Mouse (Mus musculus) heart, postnatal 10 days (tissue): ENCODE data around the gene Cd320. TPM values are rescaled to one million over a fixed set of nuclear protein-coding genes. Genes with fewer than 3 reads are reported as not detected.
"Not testable (repeated sequence)": the region's sequence is repeated elsewhere in the genome, so short reads cannot be mapped to it uniquely, and the experiment has no call there.

Source experiments
- DNase-seq, 2 experiments: peaks; one replicate each; pipeline ENCODE4 v3.0.0; 2021
- intact Hi-C: fragments of 180-260 bp; cut with DNase I; formaldehyde crosslinking; loops from one replicate; pipeline ENCODE4 v1.15.1; 2025
- total RNA-seq, 2 experiments: library from RNA; stranded (reverse); gene quantifications; 2 replicates each; pipeline ENCODE4 v1.2.3; 2021

Cd320 gene
- total RNA-seq, 2 experiments from 2014 or later: 19.7 to 22.9 TPM

DNA sequence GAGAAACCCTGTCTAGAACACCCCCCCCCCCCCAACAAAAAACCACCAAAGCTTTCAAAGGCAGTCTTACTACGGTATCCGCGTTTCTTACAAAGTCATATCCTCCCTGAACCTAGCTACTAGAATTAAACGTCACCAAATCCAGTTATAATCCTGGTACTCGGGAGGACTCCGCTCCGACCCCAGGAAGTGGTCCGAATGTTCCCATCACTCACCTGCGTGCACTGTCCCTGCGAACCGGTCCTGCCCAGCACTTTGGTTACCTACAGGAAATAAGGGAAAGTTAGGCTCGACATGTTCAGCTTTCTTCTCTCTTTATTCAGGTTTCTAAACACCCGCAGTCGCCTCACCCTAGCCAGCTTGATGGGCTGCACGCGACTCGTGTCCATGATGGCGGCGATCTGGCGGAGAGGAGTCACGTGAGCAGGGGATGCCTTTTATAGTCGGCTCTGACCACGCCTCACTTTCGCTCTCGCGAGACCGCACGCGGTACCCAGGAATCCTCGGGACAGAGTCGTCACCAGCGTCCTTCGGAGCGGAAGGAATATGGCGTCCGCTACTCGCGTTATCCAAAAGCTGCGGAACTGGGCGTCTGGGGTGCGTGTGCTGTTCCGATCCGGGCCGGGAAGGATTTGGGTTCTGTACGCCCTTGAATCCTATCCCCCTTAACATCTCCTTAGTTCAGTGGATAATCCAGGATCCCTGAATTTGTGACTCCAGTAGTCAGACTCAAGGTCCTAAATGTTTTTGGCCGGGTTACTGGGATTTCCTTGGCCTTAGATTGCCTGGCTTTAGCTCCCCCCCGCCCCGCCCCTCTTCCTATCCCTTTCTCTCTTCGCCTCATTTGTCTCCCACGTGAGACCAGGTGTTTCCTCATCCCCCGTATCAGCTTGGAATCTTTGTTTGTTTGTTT lies 18.6 kb upstream of the Cd320 start, which contains the start of the genes Rps28 and Ndufa7:
Gene Rps28, minus strand, starts transcription at position 479 of the 913 bp plus-strand sequence.
Gene Ndufa7, plus strand, starts transcription at position 489 of the 913 bp plus-strand sequence.
- intact Hi-C loops: no loop called here
- DNase-seq: peak; percentile 99 to 100

DNA sequence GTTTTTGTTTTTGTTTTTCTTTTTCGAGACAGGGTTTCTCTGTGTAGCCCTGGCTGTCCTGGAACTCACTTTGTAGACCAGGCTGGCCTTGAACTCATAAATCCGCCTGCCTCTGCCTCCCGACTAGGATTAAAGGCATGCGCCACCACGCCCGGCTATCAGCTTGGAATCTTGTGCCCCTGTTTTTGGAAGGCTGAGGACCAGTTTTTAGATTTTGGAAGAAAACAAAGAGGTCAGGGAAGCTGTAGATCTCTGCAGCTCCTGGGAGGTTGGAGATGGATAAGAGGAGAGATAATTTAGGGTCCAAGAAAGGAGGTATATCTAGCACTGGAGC lies 17.9 kb upstream of the Cd320 start:
- intact Hi-C loops: loop anchor here (5.0 kb wide), 1 partner anchor 388 kb away; no protein-coding TSS in a partner anchor
- DNase-seq: peak in 1 of 2 experiments; percentile 13

DNA sequence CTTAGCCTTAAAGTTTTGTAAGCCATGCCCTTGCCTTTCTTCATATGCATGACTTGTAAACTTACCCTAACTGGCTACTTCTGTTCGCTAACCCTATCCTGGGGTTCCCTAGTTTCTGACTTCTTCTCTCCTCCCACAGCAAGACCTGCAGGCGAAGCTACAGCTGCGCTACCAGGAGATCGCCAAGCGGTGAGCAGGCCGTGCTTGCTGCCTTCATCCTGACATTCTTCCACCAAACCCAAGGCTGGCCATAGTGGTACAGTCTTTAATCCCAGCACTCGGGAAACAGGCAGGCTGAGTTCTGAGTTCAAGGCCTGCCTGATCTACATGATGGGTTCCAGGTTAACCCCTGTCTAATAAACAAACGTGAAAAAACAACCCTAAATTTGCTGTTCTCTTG lies 17.4 kb upstream of the Cd320 start:
- no peak for DNase-seq
- intact Hi-C loops: loop anchor here (5.0 kb wide), 1 partner anchor 388 kb away; no protein-coding TSS in a partner anchor

DNA sequence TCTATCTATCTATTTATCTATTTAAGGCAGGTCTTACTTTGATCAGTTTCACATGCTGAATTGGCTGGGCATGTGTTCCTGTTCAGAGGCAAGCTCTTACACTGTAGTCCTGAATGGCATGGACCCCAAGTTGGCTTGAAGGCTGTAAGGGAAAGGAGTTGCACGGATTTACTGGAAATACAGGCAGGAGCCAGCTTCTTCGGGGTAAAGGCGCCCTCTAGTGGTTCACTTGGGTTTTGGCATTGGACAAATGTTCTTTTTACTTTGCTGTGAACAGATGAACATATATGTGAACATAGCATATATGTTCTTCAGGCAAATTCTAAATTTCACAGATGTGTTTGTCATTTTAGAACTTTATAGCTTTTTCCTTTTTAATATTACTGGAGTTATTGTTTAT lies 16.0 kb upstream of the Cd320 start:
- peak; percentile 78 to 88 for DNase-seq
- intact Hi-C loops: loop anchor here (5.0 kb wide), 1 partner anchor 390 kb away; no protein-coding TSS in a partner anchor

DNA sequence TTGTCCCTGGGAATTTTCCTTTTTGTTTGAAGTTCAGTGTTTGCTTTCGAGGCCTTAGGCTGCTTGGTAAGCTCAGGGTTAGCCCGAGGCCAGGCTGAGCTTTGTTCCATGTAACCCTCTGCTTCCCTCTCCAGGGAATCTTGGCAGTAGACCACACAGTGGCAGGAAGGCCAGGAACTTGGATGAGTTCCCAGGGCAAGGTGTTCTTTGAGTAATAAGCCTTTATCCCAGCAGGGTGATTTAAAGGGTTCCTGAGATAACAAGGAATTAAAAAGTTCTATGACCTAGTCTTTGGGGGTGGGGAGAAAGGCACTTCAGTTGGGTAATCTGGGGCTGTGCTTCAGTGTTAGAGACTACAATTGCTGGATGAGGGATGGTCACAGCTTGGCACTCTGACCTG lies 14.0 kb upstream of the Cd320 start:
- peak; percentile 87 to 91 for DNase-seq
- intact Hi-C loops: loop anchor here (5.0 kb wide), 1 partner anchor 392 kb away; no protein-coding TSS in a partner anchor

DNA sequence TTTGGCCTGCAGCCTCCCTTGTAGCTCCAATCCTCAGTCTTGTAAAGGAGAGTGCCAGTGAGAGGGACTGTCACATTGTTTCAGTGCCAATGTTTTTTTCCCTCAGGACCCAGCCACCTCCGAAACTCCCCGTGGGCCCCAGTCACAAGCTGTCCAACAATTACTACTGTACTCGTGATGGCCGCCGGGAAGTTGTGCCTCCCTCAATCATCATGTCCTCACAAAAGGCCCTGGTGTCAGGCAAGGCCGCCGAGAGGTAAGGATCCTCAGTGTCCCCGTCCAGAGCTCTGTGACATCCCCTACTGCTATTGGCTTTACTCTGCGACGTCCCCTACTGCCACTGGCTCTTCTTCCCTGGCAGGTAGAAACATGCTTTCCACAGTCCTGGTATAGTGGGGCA lies 13.3 kb upstream of the Cd320 start:
- peak in 1 of 2 experiments; percentile 19 for DNase-seq
- intact Hi-C loops: loop anchor here (5.0 kb wide), 1 partner anchor 392 kb away; no protein-coding TSS in a partner anchor

DNA sequence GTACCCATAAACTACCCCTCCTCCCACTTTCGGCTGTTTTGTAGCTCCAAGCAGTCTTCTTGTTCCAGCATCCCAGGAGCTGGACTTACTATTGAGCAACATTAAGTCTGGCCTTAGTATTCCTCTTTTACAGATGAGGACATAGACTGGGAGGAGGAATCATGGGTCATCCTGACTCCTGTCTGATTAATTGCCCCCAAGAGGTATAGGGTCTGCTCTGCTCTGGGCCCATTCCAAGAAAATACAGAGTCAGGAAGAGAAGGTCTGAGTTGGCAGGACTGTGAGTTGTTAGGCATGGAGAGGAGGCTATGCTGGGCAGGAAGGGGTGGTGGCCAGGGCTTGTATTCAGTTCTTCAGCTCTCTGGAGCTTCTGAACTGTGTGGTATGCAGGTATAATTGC lies 1.3 kb downstream of the Cd320 start:
- no peak for DNase-seq
- intact Hi-C loops: no loop called here

DNA sequence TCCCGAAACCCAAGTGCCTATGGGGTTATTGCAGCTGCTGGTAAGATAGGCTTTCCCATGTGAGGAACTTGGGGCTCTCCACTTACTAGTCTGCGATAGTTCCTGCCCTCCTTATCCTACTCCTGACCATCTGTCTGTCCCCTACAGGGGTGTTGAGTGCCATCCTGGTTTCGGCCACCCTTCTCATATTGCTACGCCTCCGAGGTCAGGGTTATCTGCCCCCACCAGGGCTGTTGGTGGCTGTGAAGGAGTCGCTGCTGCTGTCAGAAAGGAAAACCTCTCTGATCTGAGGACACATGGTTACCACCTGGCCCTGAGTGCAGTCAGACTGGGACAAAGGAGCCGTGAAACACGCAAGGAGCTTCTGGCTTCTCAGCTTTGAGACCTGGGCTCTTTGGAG lies 5.2 kb downstream of the Cd320 start:
- no peak for DNase-seq
- intact Hi-C loops: no loop called here

DNA sequence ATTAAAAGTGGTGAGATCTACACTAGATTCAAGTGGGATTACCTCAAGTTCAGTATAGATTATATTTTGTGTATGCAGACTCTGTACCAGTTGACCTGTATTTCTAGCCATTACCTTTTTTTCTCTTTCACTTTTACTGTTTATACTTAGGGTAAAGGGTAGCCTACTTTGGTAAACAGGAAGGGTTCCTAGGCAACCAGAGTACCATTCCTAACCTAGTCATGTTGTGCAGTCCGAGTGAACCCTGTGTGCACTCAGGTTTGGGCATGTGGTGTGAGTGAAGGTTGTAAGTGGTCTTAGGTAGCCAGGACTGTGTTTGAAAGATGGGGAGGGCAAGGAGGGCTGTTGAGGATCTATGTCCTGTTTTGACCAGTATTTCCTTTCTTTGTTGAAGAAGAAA lies 8.4 kb downstream of the Cd320 start:
- no peak for DNase-seq
- intact Hi-C loops: no loop called here

DNA sequence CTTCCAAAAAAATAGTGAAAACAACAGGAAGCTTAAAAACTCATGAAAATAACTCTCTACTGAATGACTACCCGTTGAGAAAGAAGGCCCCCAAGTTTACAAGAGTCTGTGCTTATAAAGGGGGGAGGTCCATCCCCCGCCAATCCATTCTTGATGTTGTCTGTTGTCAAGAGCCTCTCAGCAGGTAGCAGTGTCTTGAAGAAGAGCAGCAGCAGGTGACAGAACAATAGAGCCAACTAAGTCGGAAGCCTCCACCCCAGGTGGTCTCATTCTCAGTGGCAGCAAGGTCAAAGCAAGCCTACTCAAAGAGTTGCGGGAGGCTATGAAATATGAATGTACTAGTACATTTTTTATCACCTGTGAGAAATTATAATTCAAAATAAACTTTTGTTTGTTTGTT lies 14.9 kb downstream of the Cd320 start:
- no peak for DNase-seq
- intact Hi-C loops: no loop called here

DNA sequence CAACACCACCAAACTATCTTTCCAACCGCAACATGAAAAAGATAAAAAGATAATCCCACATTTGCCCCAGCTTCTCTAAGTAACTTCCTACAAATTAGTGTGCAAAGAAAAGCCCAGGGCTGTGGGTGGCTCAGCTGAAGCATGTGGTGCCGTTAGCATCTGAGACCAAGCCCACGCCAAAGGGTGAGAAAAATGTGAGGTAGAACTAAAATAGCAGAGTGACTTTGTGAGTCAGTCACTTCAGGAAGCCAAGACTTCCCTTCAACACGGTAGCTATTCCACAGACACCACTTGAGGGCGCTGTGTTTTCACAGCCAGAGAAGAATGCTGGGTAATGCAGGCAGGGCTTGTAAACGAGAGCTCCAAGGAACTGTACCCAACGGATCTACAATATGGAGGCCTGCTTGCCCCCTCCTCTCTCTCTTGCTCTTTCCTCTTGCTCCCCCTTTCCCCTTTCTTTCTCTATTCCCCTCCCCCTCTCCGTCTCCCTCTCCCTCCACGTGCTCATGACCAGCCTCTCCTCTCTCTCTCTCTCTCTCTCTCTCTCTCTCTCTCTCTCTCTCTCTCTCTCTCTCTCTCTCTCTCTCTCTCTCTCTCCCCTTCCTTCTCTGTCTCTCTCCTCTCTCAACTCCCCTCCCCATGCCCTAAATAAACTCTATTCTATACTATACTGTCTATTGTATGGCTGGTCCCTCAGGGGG lies 22.6 kb downstream of the Cd320 start:
- peak; percentile 38 to 61 for DNase-seq

DNA sequence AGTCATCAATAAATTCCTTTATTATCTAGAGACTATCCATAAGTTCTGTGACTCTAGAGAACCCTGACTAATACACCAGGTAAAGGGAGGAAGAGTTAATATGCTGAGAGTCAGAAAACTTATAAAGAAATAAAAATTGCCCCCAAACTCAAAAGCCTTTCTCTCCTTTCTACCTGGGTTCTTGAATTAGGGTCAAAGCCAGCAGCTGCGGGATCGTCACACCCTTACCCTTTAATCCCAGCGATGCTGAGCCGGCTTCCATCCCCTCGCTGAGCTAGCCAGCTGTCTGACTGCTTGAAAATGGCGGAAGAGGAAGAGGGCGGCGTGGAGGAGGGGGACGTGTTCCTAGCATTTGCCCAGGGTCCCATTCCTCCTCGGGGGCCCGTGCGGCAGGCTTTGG lies 30.6 kb downstream of the Cd320 start, which contains the start of gene Gm7029:
Gene Gm7029, plus strand, starts transcription at position 301 of the 400 bp plus-strand sequence.
- intact Hi-C loops, DNase-seq: not testable (repeated sequence)

More for the DNA sequence above, 22.6 kb downstream of the Cd320 start:
- intact Hi-C loops: no loop called here

DNA sequence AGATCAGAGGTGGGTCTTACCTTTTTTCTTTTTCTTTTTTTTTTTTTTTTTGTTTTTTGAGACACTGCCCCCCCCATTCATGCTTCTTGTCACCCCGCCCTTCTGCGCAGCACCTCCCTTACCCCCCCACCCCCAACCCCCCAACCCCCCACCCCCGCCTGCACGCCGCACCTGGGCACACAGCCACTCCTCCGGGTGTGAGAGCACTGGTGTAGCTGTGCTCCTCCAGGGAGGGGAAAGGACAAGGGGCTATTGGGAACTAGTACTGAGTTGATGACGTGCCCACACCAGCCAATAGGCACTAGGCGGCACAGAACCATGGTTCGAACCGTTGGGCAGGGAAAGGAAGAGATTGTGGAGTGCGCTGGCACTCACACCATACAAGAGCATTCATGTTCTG lies 31.5 kb downstream of the Cd320 start:
- no peak for DNase-seq
- intact Hi-C loops: no loop called here

DNA sequence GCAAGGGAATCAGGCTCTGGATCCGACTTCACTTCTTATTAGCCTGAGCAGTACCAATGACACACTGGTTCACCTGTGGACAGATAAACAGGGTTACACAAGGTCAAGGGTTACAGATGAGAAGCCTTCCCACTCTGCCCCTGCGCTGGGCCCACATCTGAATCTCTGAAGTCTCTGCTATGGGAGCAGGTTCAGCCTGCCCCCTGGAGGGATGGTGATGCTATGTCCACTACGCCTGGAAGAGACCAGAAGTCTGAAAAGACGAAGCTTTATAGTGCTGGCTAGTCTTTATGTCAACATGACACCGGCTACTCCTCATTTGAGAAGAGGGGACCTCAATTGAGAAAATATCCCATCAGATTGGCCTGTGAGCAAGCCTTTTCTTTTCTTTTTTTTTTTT lies 32.9 kb downstream of the Cd320 start:
- intact Hi-C loops: not testable (repeated sequence)
- DNase-seq: peak in 1 of 2 experiments; percentile 44

DNA sequence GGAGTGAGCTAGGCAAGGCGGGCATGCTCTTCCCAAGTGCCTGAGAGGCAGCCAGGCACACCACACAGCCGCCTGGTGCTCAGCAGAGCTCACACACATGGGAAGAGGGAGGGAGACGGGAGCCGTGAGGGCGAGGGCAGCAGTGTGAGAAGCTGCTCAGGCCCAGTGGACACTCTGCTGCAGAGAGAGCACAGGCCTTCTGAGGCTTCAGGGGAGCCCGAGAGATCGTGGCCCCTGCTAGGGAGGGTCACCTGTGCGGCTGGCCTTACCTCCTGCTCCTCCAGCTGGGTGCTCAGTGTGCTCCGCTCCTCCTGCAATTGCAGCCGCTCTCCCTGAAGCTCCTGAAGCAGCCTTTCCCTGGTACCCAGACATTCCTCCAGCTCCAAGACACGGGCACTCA lies 41.4 kb downstream of the Cd320 start:
- intact Hi-C loops: not testable (repeated sequence)

DNA sequence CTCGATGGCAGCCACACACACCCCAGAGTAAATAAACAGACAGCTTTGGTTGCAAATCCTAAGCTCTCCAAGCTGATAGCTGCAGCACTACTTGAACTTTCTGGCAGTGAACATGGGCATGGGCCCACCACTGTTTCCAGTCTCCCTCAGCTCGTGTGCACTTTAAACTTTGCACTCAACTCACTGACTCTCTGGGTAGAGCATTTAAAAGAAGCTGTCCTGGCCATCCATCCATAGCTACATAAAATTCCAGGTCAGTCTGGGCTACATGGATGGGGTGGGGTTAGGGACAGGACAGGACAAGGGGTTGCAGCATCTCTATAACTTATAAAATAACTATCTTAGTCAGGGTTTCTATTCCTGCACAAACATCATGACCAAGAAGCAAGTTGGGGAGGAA lies 44.9 kb downstream of the Cd320 start:
- DNase-seq, intact Hi-C loops: not testable (repeated sequence)

More for the DNA sequence above, 41.4 kb downstream of the Cd320 start:
- not testable (repeated sequence) for DNase-seq

DNA sequence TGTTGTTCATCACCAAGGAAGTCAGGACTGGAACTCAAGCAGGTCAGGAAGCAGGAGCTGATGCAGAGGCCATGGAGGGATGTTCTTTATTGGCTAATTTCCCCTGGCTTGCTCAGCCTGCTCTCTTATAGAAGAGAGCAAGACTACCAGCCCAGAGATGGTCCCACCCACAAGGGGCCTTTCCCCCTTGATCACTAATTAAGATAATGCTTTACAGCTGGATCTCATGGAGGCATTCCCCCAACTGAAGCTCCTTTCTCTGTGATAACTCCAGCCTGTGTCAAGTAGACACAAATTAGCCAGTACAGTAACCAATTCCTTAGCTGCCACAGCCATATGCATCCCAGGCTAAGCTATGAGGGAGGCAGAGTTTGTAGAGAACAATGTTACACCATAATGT lies 45.3 kb downstream of the Cd320 start:
- DNase-seq, intact Hi-C loops: not testable (repeated sequence)

DNA sequence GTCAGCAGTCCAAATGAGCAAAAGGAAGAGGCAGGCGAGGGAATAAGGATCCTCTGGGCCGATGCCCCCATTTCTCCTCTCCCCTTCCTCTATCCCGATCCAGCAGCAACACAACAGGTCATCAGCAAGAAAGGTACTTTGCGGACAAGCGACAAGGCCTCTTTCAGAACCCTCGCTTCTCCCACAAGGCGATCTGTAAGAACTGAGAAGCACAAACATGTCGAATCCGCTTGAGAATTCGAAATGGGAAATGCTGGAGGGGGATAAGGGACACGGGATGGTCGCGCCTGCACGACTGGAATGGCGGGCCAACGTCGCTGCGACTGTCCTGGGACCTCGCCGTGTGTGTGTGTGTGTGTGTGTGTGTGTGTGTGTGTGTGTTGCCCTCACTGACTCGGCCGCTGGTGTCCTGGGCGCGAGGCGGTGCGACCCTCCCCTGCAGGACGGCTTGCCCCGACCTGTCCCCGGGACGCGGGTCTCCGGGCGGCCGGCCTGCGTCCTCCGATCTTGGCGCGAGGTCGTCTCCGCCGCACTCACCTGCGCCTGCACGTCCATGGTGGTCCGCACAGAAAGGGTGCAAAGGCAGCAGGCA lies 47.1 kb downstream of the Cd320 start:
- DNase-seq, intact Hi-C loops: not testable (repeated sequence)

DNA sequence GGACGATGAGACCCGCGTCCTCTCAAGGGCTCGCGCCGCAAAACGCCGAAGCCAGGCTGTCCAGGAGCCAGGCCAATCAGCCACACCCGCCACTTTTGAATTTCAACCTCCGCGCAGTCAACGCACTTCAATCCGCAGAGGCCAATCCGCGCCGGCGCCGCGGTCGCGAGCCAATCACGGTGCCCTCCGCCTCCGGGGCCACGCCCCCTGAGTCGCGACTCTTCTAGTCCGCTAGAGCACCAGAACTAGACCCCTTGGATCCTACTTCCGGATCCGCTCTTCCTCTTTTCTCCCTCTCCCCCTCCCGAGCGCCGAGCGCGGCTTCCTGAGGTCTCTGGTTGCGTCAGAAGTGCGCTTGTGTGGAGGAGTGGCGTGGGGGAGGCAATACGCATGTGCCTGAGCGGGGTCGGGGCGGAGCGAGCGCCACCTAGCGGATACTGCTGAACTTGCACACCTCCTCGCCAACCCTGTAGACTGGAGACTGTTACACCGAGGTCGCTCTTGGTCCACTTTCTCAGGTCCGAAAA lies 47.7 kb downstream of the Cd320 start, which contains the start of gene Kifc1:
Gene Kifc1, minus strand, starts transcription at position 129 of the 527 bp plus-strand sequence.
- intact Hi-C loops: no loop called here
- DNase-seq: peak; percentile 100

DNA sequence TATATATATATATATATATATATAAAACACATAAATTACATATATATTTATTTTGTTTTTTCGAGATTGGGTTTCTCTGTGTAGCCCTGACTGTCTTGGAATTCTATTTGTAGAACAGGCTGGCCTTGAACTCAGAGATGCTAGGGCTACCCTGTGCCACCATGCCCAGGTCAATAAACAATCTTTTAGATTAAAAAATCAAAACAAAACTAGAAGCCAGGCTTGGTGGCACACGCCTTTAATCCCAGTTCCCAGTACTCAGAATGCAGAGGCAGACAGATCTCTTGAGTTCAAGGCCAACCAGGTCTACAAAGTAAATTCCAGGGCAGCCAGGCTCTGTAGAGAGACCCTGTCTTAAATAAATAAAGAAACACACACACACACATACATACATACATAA lies 48.5 kb downstream of the Cd320 start:
- intact Hi-C loops: no loop called here
- no peak for DNase-seq
